Mouse (Mus musculus) MEL (cell line): Measurements from ENCODE around the gene Zyx.

ENCODE experiments used
- CHD1 ChIP-seq: IDR thresholded peaks from 2 replicates; pipeline ENCODE4 v1.6.1; 2012; ENCODE audit warnings: low read depth, mild to moderate bottlenecking, inconsistent platforms, low read length, improper control_type of control experiment
- CTCF ChIP-seq, 3 experiments: IDR thresholded peaks in 2 of 3; conservative IDR thresholded peaks in 1 of 3; 2 replicates each; pipeline ENCODE4 v1.5.1; 2011 to 2012; ENCODE audit warnings: low read length in 3 of 3, low read depth in 2 of 3, mild to moderate bottlenecking in 2 of 3, improper control_type of control experiment in 1 of 3, inconsistent platforms in 1 of 3, mixed read lengths in 1 of 3, moderate library complexity in 1 of 3; ENCODE audit not compliant: control insufficient read depth in 1 of 3, insufficient read depth in 1 of 3, poor library complexity in 1 of 3, severe bottlenecking in 1 of 3
- E2F4 ChIP-seq: IDR thresholded peaks from 2 replicates; pipeline ENCODE4 v1.6.1; 2011; ENCODE audit warnings: low read depth, low read length, improper control_type of control experiment, borderline replicate concordance
- ELF1 ChIP-seq: IDR thresholded peaks from 2 replicates; pipeline ENCODE4 v1.6.1; 2014; ENCODE audit warnings: low read depth, mild to moderate bottlenecking, inconsistent platforms, low read length, improper control_type of control experiment, moderate library complexity
- ETS1 ChIP-seq: IDR thresholded peaks from 2 replicates; pipeline ENCODE4 v1.6.1; 2012; ENCODE audit warnings: low read depth, mild to moderate bottlenecking, inconsistent platforms, low read length, improper control_type of control experiment, moderate library complexity
- GATA1 ChIP-seq: IDR thresholded peaks from 2 replicates; pipeline ENCODE4 v1.6.1; 2011; ENCODE audit warnings: low read depth, low read length, improper control_type of control experiment
- MAFK ChIP-seq: IDR thresholded peaks from 2 replicates; pipeline ENCODE4 v1.6.1; 2011; ENCODE audit warnings: low read depth, mild to moderate bottlenecking, low read length, improper control_type of control experiment, borderline replicate concordance
- MAX ChIP-seq: IDR thresholded peaks from 2 replicates; pipeline ENCODE4 v1.6.1; 2011; ENCODE audit warnings: low read length, improper control_type of control experiment
- MYC ChIP-seq: IDR thresholded peaks from 2 replicates; pipeline ENCODE4 v1.6.1; 2011; ENCODE audit warnings: low read depth, mild to moderate bottlenecking, low read length, improper control_type of control experiment, moderate library complexity
- POLR2A ChIP-seq, 2 experiments: IDR thresholded peaks; 2 replicates each; pipeline ENCODE4 v1.6.1; 2011 to 2012; ENCODE audit warnings: low read length in 2 of 2, mild to moderate bottlenecking in 2 of 2, control low read depth in 1 of 2, improper control_type of control experiment in 1 of 2, low read depth in 1 of 2, moderate library complexity in 1 of 2; ENCODE audit not compliant: control insufficient read depth in 1 of 2, insufficient read depth in 1 of 2, poor library complexity in 1 of 2
- POLR2AphosphoS5 ChIP-seq: IDR thresholded peaks from 2 replicates; pipeline ENCODE4 v1.6.1; 2012; ENCODE audit warnings: low read depth, borderline replicate concordance, mild to moderate bottlenecking, inconsistent platforms, low read length, moderate library complexity, mixed read lengths
- RCOR1 ChIP-seq: IDR thresholded peaks from 2 replicates; pipeline ENCODE4 v1.6.1; 2012; ENCODE audit warnings: low read depth, mild to moderate bottlenecking, inconsistent platforms, low read length, improper control_type of control experiment
- TAL1 ChIP-seq: IDR thresholded peaks from 2 replicates; pipeline ENCODE4 v1.6.1; 2012; ENCODE audit warnings: mild to moderate bottlenecking, inconsistent platforms, low read length, moderate library complexity, mixed read lengths

DNA sequence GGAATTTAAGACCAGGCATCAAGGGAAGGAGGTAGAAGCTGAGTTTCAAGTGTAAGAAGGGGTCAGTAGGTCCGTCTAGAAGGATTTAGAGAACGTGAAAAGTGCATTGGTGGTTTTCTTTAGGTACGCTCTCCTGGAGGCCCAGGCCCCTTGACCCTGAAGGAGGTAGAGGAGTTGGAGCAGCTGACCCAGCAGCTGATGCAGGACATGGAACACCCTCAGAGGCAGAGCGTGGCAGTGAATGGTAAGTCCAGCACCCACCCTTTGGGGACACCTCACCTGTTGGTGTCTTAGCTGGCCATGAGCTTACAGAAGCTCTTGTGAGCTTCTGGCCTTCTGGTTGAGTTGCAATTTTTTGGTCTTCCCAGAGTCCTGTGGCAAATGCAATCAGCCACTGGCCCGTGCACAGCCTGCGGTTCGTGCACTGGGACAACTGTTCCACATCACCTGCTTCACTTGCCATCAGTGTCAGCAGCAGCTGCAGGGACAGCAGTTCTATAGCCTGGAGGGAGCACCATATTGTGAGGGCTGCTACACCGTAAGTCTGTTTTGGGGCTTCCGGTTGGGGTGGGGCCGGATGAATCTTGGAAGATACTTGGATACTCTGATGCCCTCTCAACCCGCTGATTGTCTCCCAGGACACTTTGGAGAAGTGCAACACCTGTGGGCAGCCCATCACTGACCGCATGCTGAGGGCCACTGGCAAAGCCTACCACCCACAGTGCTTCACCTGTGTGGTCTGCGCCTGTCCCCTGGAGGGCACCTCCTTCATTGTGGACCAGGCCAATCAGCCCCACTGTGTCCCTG lies 6.6 kb downstream of the Zyx start:
- TF ChIP-seq POLR2A (IDR thresholded peaks at IDR 0.05; ENCODE audit: control insufficient read depth in 1 of 2, insufficient read depth in 1 of 2, low read depth in 1 of 2, low read length in 2 of 2, poor library complexity in 1 of 2) (no peak), CTCF (IDR thresholded peaks at IDR 0.05 in 2 of 3, conservative IDR thresholded peaks at IDR 0.05 in 1 of 3; ENCODE audit: control insufficient read depth in 1 of 3, insufficient read depth in 1 of 3, low read depth in 2 of 3, low read length in 3 of 3, poor library complexity in 1 of 3, severe bottlenecking in 1 of 3) (no peak), MYC (no peak), MAFK (no peak), CHD1 (no peak), E2F4 (no peak), POLR2AphosphoS5 (no peak), TAL1 (no peak), RCOR1 (no peak), MAX (no peak), ETS1 (no peak), ELF1 (no peak), GATA1 (no peak)
